Mouse (Mus musculus) lung, postnatal 0 days (tissue): ENCODE results near the gene Chil4. TPM values are rescaled to one million over a fixed set of nuclear protein-coding genes. Genes with fewer than 3 reads are reported as not detected.
"Not testable (repeated sequence)": the region's sequence is repeated elsewhere in the genome, so short reads cannot be mapped to it uniquely, and the experiment has no call there.

ENCODE experiments used
- ATAC-seq: fragments of 200-750 bp; cut with Nextera tagmentation; 2 replicates; pipeline ENCODE4 v1.8.0; 2017; ENCODE audit warnings: moderate library complexity
- DNase-seq: peaks from one replicate; pipeline ENCODE4 v3.0.0-alpha.2; 2016; ENCODE audit warnings: low spot score
- H3K27ac ChIP-seq: fragments of 300-500 bp; sonication (generic); 2 replicates; pipeline ENCODE4 v1.5.1; 2014; ENCODE audit warnings: antibody characterized with exemption, mild to moderate bottlenecking, low read length, mixed read lengths
- H3K27me3 ChIP-seq: fragments of 300-500 bp; sonication (generic); replicated peaks from 2 replicates; pipeline ENCODE4 v1.6.1; 2014; ENCODE audit warnings: low read length, mixed read lengths; ENCODE audit not compliant: insufficient read depth
- H3K36me3 ChIP-seq: fragments of 300-500 bp; sonication (generic); 2 replicates; pipeline ENCODE4 v1.6.1; 2014; ENCODE audit warnings: low read length, mixed read lengths; ENCODE audit not compliant: insufficient read depth
- H3K4me1 ChIP-seq: fragments of 300-500 bp; sonication (generic); 2 replicates; pipeline ENCODE4 v1.6.1; 2014; ENCODE audit warnings: antibody characterized with exemption, low read depth, low read length, mixed read lengths; ENCODE audit not compliant: insufficient read depth
- H3K4me2 ChIP-seq: fragments of 300-500 bp; sonication (generic); replicated peaks from 2 replicates; pipeline ENCODE4 v1.6.1; 2014; ENCODE audit warnings: low read depth, mild to moderate bottlenecking, low read length, moderate library complexity, mixed read lengths
- H3K4me3 ChIP-seq: fragments of 300-500 bp; sonication (generic); 2 replicates; pipeline ENCODE4 v1.5.1; 2014; ENCODE audit warnings: low read depth, low read length
- H3K9ac ChIP-seq: fragments of 300-500 bp; sonication (generic); replicated peaks from 2 replicates; pipeline ENCODE4 v1.6.1; 2014; ENCODE audit warnings: low read depth, mild to moderate bottlenecking
- H3K9me3 ChIP-seq: fragments of 300-500 bp; sonication (generic); 2 replicates; pipeline ENCODE4 v1.6.1; 2016; ENCODE audit warnings: low read length, mixed read lengths
- CTCF ChIP-seq: IDR thresholded peaks from 2 replicates; pipeline ENCODE4 v1.5.1; 2016; ENCODE audit warnings: antibody characterized with exemption, mild to moderate bottlenecking
- EP300 ChIP-seq: IDR thresholded peaks from 2 replicates; pipeline ENCODE4 v1.6.1; 2016; ENCODE audit warnings: antibody characterized with exemption, mild to moderate bottlenecking, control low read depth
- WGBS: fragments of 180-500 bp; shearing (Covaris S2); extraction: QIAGEN DNeasy Blood & Tissue Kit; methylation state at CpG from one replicate; pipeline ENCODE4 v1.1.7; 2014; 5-methylcytosine and 5-hydroxymethylcytosine counted together
- polyA plus RNA-seq: library from polyadenylated mRNA; unstranded; fragments of >200 nt; fragmentation: Nextera tagmentation; extraction: Ambion mirVana; gene quantifications from 2 replicates; pipeline ENCODE4 v1.2.1, GENCODE M21; 2015

Gene Chil4
- polyA plus RNA-seq, 1 experiment from 2014 or later, result not detected

- Histone ChIP-seq H3K4me2 (no peak overlapping the region), H3K36me3 (no peaks in the 10 kb centered on the region), H3K4me3 (no peak overlapping the region), H3K9ac (no peak overlapping the region), H3K4me1 (no peaks in the 10 kb centered on the region), H3K27me3 (no peaks in the 10 kb centered on the region), H3K9me3 (peaks cover 6% of the 10 kb centered on the region; the same call in 1 of the 2 replicates), H3K27ac (no peak overlapping the region)
- TF ChIP-seq EP300 (no peak), CTCF (no peak)
- DNase-seq (no peak), ATAC-seq (no peak)
Measured at GRCm38 (mm10) chr3:106196276-106196675, 23.0 kb downstream of the Chil4 start.

GRCm38 (mm10) chr3:106195486-106195885, 23.8 kb downstream of the Chil4 start:
- no peak overlapping the region for H3K4me3 ChIP-seq
- H3K27ac ChIP-seq, result no peak overlapping the region
- H3K9ac ChIP-seq, result no peak overlapping the region
- TF ChIP-seq CTCF (no peak), EP300 (no peak)
- ATAC-seq (no peak), DNase-seq (no peak)
- 88% methylated on average over 12 of the region's 12 CpGs for WGBS
- H3K4me2 ChIP-seq, result no peak overlapping the region
- H3K27me3 ChIP-seq, result no peaks in the 10 kb centered on the region
- no peaks in the 10 kb centered on the region for H3K36me3 ChIP-seq
- H3K9me3 ChIP-seq, result peaks cover 6% of the 10 kb centered on the region; the same call in 1 of the 2 replicates
- H3K4me1 ChIP-seq, result no peaks in the 10 kb centered on the region

- TF ChIP-seq EP300 (no peak), CTCF (no peak)
- H3K4me2 ChIP-seq, result no peak overlapping the region
- ATAC-seq, result no peak
- H3K27ac ChIP-seq, result no peak overlapping the region
- 0 out of 2 replicates have a peak, but pooled peaks cover 4% of the 10 kb centered on the region for H3K9me3 ChIP-seq
- no peak for DNase-seq
- no peak overlapping the region for H3K9ac ChIP-seq
- no peaks in the 10 kb centered on the region for H3K4me1 ChIP-seq
- WGBS, result 66% methylated on average over 2 of the region's 2 CpGs
- H3K27me3 ChIP-seq, result no peaks in the 10 kb centered on the region
- H3K4me3 ChIP-seq, result no peak overlapping the region
- H3K36me3 ChIP-seq, result no peaks in the 10 kb centered on the region
Measured at GRCm38 (mm10) chr3:106187991-106188390, 31.3 kb downstream of the Chil4 start.

DNA sequence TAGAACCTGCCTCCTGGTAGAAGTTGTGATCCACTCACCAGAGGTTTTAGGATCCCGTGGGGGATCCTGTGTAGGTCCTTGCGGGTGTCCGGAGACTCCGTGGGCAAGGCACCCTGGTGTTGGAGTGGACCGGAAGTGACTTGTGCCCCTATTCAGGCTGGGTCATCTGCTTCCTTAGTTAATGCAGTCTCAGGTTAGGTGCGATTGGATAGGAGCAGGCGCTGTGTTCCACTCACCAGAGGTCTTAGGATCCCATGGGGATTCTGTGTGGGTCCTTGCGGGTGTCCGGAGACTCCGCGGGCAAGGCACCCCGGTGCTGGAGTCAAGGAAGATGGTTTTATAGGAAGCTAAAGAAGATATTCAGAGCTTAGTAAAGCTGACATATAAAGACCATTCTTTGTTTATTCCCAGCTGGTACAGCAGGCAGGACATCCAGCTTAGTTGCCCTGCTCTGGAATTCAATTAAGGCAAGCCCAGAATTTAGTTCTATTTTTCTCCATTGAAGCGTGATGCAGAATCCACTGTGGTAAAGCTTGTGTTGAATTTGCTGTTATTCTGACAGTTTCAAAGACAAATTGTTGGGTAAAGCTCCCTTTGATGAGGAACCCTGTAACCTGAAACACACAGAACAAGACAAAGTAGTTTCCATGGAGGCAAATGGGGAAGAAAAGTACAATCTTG, 41.7 kb downstream of the Chil4 start:
- H3K4me2 ChIP-seq, result no peak overlapping the region
- no peaks in the 10 kb centered on the region for H3K4me1 ChIP-seq
- no peaks in the 10 kb centered on the region for H3K9me3 ChIP-seq
- DNase-seq, result no peak
- ATAC-seq, result no peak
- H3K4me3 ChIP-seq, result no peak overlapping the region
- no peaks in the 10 kb centered on the region for H3K36me3 ChIP-seq
- H3K27ac ChIP-seq, result no peak overlapping the region
- H3K9ac ChIP-seq, result no peak overlapping the region
- TF ChIP-seq CTCF (no peak), EP300 (no peak)
- 80% methylated on average over 13 of the region's 13 CpGs for WGBS
- no peaks in the 10 kb centered on the region for H3K27me3 ChIP-seq

- not testable (repeated sequence) for H3K4me3 ChIP-seq, H3K27ac ChIP-seq, H3K9me3 ChIP-seq, H3K27me3 ChIP-seq, H3K4me2 ChIP-seq, H3K36me3 ChIP-seq, ATAC-seq, H3K4me1 ChIP-seq, H3K9ac ChIP-seq, DNase-seq
- 43% methylated on average over 2 of the region's 2 CpGs for WGBS
Measured at GRCm38 (mm10) chr3:106174971-106175370, 44.3 kb downstream of the Chil4 start.

DNA sequence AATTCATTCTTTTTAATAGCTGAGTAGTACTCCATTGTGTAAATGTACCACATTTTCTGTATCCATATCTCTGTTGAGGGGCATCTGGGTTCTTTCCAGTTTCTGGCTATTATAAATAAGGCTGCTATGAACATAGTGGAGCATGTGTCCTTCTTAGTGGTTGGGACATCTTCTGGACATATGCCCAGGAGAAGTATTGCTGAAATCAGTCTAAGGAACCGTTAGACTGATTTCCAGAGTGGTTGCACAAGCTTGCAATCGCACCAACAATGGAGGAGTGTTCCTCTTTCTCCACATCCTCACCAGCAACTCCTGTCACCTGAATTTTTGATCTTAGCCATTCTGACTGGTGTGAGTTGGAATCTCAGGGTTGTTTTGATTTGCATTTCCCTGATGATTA, 46.8 kb downstream of the Chil4 start:
- 53% methylated on average over 2 of the region's 2 CpGs for whole genome bisulfite sequencing
- H3K27me3 ChIP-seq, DNase-seq, H3K9me3 ChIP-seq, H3K9ac ChIP-seq, H3K36me3 ChIP-seq, H3K4me1 ChIP-seq, H3K4me3 ChIP-seq, ATAC-seq, H3K27ac ChIP-seq, H3K4me2 ChIP-seq: not testable (repeated sequence)
